Mouse (Mus musculus) C2C12 (cell line): ENCODE measurements around the gene Thoc7.

ENCODE experiments used
- CTCF ChIP-seq: IDR thresholded peaks from one replicate; pipeline ENCODE4 v1.5.1; 2011; ENCODE audit not compliant: control insufficient read depth, insufficient read depth, insufficient read length
- MAX ChIP-seq: IDR thresholded peaks from one replicate; pipeline ENCODE4 v1.6.1; 2011; ENCODE audit warnings: mild to moderate bottlenecking, control low read depth
- MYOD1 ChIP-seq: IDR thresholded peaks from one replicate; pipeline ENCODE4 v1.6.1; 2011; ENCODE audit warnings: low read depth; ENCODE audit not compliant: control insufficient read depth, insufficient read length
- USF1 ChIP-seq: IDR thresholded peaks from one replicate; pipeline ENCODE4 v1.6.1; 2011; ENCODE audit warnings: low read depth, mild to moderate bottlenecking, control low read depth, moderate library complexity

GRCm38 (mm10) chr14:13982174-13982573 lies 20.5 kb upstream of the Thoc7 start:
- no peak for TF ChIP-seq MYOD1
- TF ChIP-seq CTCF, result no peak
- TF ChIP-seq MAX, result no peak
- no peak for TF ChIP-seq USF1
